8 mouse cellular contexts compared by ENCODE assay signal in the genomic region with DNA sequence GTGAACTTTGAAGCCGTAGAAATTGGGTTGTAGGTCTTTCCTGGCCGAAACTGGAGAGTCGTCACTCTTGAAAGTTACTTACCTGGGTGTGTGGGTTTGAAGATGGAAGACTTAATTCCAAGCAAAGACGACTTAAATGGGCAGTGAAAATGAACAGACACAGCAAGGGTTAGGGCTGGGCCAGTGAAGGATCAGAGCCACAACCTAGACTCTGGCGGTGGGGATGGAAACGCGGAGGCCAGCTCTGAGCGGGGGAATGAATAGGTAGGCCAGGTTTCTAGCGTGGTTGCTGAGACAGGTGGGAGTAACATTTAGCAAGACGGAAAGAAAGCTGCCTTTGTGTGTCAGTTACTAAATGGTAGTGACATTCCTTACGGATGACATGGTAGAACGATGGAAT. TPM values are rescaled to one million over a fixed set of nuclear protein-coding genes. Genes with fewer than 3 reads are reported as not detected.
DNase-seq lines count a peak whose midpoint lies in the region; ATAC-seq and TF ChIP-seq lines count a peak whose summit lies in the region.

No protein-coding gene starts in this region.

- peak overlapping the region; percentile 87 for H3K4me2 ChIP-seq in kidney, embryonic 16.5 days (replicated peaks; ENCODE audit: low read depth, low read length)
- H3K4me2 ChIP-seq in hindbrain, embryonic 12.5 days (replicated peaks) = peak overlapping the region; percentile 71
- peak overlapping the region; percentile 53 for H3K4me2 ChIP-seq in midbrain, embryonic 15.5 days

- no peak for TF ChIP-seq POLR2A in bone marrow macrophage, adult 2 months (IDR thresholded peaks at IDR 0.05; ENCODE audit: borderline replicate concordance, low read depth, low read length)

- TF ChIP-seq CTCF in bone marrow macrophage, adult 2 months (IDR thresholded peaks at IDR 0.05; ENCODE audit: low read depth, low read length) = no peak

- no peaks in the 10 kb centered on the region for H3K9me3 ChIP-seq in kidney, embryonic 16.5 days (ENCODE audit: low read length)
- no peaks in the 10 kb centered on the region for H3K9me3 ChIP-seq in hindbrain, embryonic 12.5 days (replicated peaks)
- no peaks in the 10 kb centered on the region for H3K9me3 ChIP-seq in midbrain, embryonic 15.5 days

- peak overlapping the region; percentile 81 for H3K9ac ChIP-seq in kidney, embryonic 16.5 days (replicated peaks; ENCODE audit: low read length)
- peak overlapping the region; percentile 84 for H3K9ac ChIP-seq in hindbrain, embryonic 12.5 days
- peak overlapping the region; percentile 59 for H3K9ac ChIP-seq in midbrain, embryonic 15.5 days

- peak overlapping the region; percentile 85 for H3K4me3 ChIP-seq in kidney, embryonic 16.5 days (ENCODE audit: low read length)
- H3K4me3 ChIP-seq in bone marrow macrophage, adult 2 months (ENCODE audit: insufficient read depth, low read length) = peak overlapping the region; percentile 88
- H3K4me3 ChIP-seq in hindbrain, embryonic 12.5 days = peak overlapping the region; percentile 68
- peak overlapping the region; percentile 73 for H3K4me3 ChIP-seq in midbrain, embryonic 15.5 days

- WGBS in kidney, embryonic 16.5 days = 61% methylated on average over 12 of the region's 12 CpGs
- 70% methylated on average over 12 of the region's 12 CpGs for WGBS in hindbrain, embryonic 12.5 days
- WGBS in midbrain, embryonic 15.5 days = 72% methylated on average over 12 of the region's 12 CpGs

- H3K36me3 ChIP-seq in kidney, embryonic 16.5 days (ENCODE audit: insufficient read depth, low read length) = no peaks in the 10 kb centered on the region
- no peaks in the 10 kb centered on the region for H3K36me3 ChIP-seq in hindbrain, embryonic 12.5 days
- H3K36me3 ChIP-seq in midbrain, embryonic 15.5 days (replicated peaks) = no peaks in the 10 kb centered on the region

- no peak overlapping the region; the same call in 1 of the 2 replicates for H3K27ac ChIP-seq in kidney, embryonic 16.5 days (ENCODE audit: low read length)
- no peak overlapping the region for H3K27ac ChIP-seq in bone marrow macrophage, adult 2 months (ENCODE audit: insufficient read depth, low read depth, low read length)
- H3K27ac ChIP-seq in hindbrain, embryonic 12.5 days = peak overlapping the region; percentile 88; the same call in 1 of the 2 replicates
- peak overlapping the region; percentile 94 for H3K27ac ChIP-seq in midbrain, embryonic 15.5 days

- no peaks in the 10 kb centered on the region for H3K27me3 ChIP-seq in kidney, embryonic 16.5 days (ENCODE audit: insufficient read depth, low read length)
- H3K27me3 ChIP-seq in hindbrain, embryonic 12.5 days = no peaks in the 10 kb centered on the region
- H3K27me3 ChIP-seq in midbrain, embryonic 15.5 days (replicated peaks) = no peaks in the 10 kb centered on the region

- no peak for ATAC-seq in kidney, embryonic 16.5 days (ENCODE audit: low FRiP score, low TSS enrichment)
- no peak for ATAC-seq in hindbrain, embryonic 12.5 days (ENCODE audit: low FRiP score)
- no peak for ATAC-seq in midbrain, embryonic 15.5 days (replicated peaks)

- no peak for DNase-seq in kidney, postnatal 25 days
- no peak for DNase-seq in urinary bladder, postnatal 36 days (ENCODE audit: low spot score in 2 of 2)
- no peak for DNase-seq in embryo, embryonic 9.5 days (ENCODE audit: extremely low spot score)
- no peak for DNase-seq in left cerebral cortex, adult 11 months (ENCODE audit: low spot score)

- H3K4me1 ChIP-seq in kidney, embryonic 16.5 days (ENCODE audit: insufficient read depth, low read length) = peaks cover 22% of the 10 kb centered on the region
- peaks cover 12% of the 10 kb centered on the region for H3K4me1 ChIP-seq in bone marrow macrophage, adult 2 months (ENCODE audit: control insufficient read depth, insufficient read depth, low read length)
- H3K4me1 ChIP-seq in hindbrain, embryonic 12.5 days = peaks cover 22% of the 10 kb centered on the region
- peaks cover 25% of the 10 kb centered on the region for H3K4me1 ChIP-seq in midbrain, embryonic 15.5 days

RNA-seq across cellular contexts. Expression of gene Btbd9, which starts 0.7 kb away (rescaled TPM):
- polyA plus RNA-seq in kidney, embryonic 16.5 days (2015; fragmentation: Nextera tagmentation; extraction: Ambion mirVana) = 58.0 and 58.3 TPM in 2 replicates
- 22.9 and 26.0 TPM in 2 replicates for polyA plus RNA-seq in bone marrow macrophage, adult 2 months (2012; ENCODE audit: insufficient read depth, insufficient read length, missing spikeins)
- polyA plus RNA-seq in hindbrain, embryonic 12.5 days (2016; fragmentation: Nextera tagmentation; extraction: Ambion mirVana) = 100 and 106 TPM in 2 replicates
- polyA plus RNA-seq in midbrain, embryonic 15.5 days (2015; fragmentation: Nextera tagmentation; extraction: Ambion mirVana) = 156 and 163 TPM in 2 replicates

RNA-seq across cellular contexts. Expression of gene Dnah8, which starts 47.2 kb away (rescaled TPM):
- 0.82 and 1.2 TPM in 2 replicates for polyA plus RNA-seq in kidney, embryonic 16.5 days (2015; fragmentation: Nextera tagmentation; extraction: Ambion mirVana)
- polyA plus RNA-seq in bone marrow macrophage, adult 2 months (2012; ENCODE audit: insufficient read depth, insufficient read length, missing spikeins) = 0.64 and 0.69 TPM in 2 replicates
- polyA plus RNA-seq in hindbrain, embryonic 12.5 days (2016; fragmentation: Nextera tagmentation; extraction: Ambion mirVana) = 0.64 and 0.97 TPM in 2 replicates
- 2.0 and 2.7 TPM in 2 replicates for polyA plus RNA-seq in midbrain, embryonic 15.5 days (2015; fragmentation: Nextera tagmentation; extraction: Ambion mirVana)

RNA-seq across cellular contexts. Expression of gene Glo1, which starts 49.7 kb away (rescaled TPM):
- polyA plus RNA-seq in kidney, embryonic 16.5 days (2015; fragmentation: Nextera tagmentation; extraction: Ambion mirVana) = 216 and 222 TPM in 2 replicates
- 46.4 and 53.3 TPM in 2 replicates for polyA plus RNA-seq in bone marrow macrophage, adult 2 months (2012; ENCODE audit: insufficient read depth, insufficient read length, missing spikeins)
- 186 and 189 TPM in 2 replicates for polyA plus RNA-seq in hindbrain, embryonic 12.5 days (2016; fragmentation: Nextera tagmentation; extraction: Ambion mirVana)
- 128 and 131 TPM in 2 replicates for polyA plus RNA-seq in midbrain, embryonic 15.5 days (2015; fragmentation: Nextera tagmentation; extraction: Ambion mirVana)

Comparison
In these comparisons a context has a peak if more than half of its experiments do, and no peak if none do; other contexts are left out.
1. H3K27ac ChIP-seq: peak in hindbrain, embryonic 12.5 days (single experiment) and midbrain, embryonic 15.5 days (single experiment); none in kidney, embryonic 16.5 days (single experiment) and bone marrow macrophage, adult 2 months (single experiment).
2. Peak in every context shown above with its lines, with median percentiles within 50 percentile points of each other: H3K4me2 ChIP-seq, H3K4me3 ChIP-seq and H3K9ac ChIP-seq.